Comparison of ENCODE assay signal across 9 mouse cellular contexts in genomic region chr5:139558468-139558804, GRCm38 (mm10). TPM values are rescaled to one million over a fixed set of nuclear protein-coding genes. Genes with fewer than 3 reads are reported as not detected.
DNase-seq lines count a peak whose midpoint lies in the region; ATAC-seq lines count a peak whose summit lies in the region.
"Had no signal": no experiment of that assay in that cellular context is flagged by ENCODE, and none has a peak within 500 bp of the region (broad histone marks: within the 10 kb centered on the region; RNA-seq: fewer than 3 reads in every experiment).

No protein-coding gene starts in this region.

- 0% methylated on average over 16 of the region's 16 CpGs for WGBS in embryonic facial prominence, embryonic 11.5 days
- 0% methylated on average over 16 of the region's 16 CpGs for WGBS in lung, embryonic 15.5 days
- WGBS in stomach, embryonic 16.5 days, result under 1% methylated on average over 16 of the region's 16 CpGs

- H3K9me3 ChIP-seq in embryonic facial prominence, embryonic 11.5 days (replicated peaks; ENCODE audit: control insufficient read depth, low read length), result no peaks in the 10 kb centered on the region
- H3K9me3 ChIP-seq in lung, embryonic 15.5 days, result no peaks in the 10 kb centered on the region
- no peaks in the 10 kb centered on the region for H3K9me3 ChIP-seq in stomach, embryonic 16.5 days (replicated peaks; ENCODE audit: control insufficient read depth, low read length)

- H3K36me3 ChIP-seq in embryonic facial prominence, embryonic 11.5 days (replicated peaks; ENCODE audit: control insufficient read depth, insufficient read depth, low read depth, low read length), result no peaks in the 10 kb centered on the region
- H3K36me3 ChIP-seq in lung, embryonic 15.5 days, result no peaks in the 10 kb centered on the region
- H3K36me3 ChIP-seq in stomach, embryonic 16.5 days (ENCODE audit: control insufficient read depth, insufficient read depth, low read length), result no peaks in the 10 kb centered on the region

- H3K4me3 ChIP-seq in embryonic facial prominence, embryonic 11.5 days (ENCODE audit: low read depth, low read length), result no peak overlapping the region
- peak overlapping the region; percentile 7; the same call in 1 of the 2 replicates for H3K4me3 ChIP-seq in lung, embryonic 15.5 days
- H3K4me3 ChIP-seq in stomach, embryonic 16.5 days (replicated peaks; ENCODE audit: low read length), result no peak overlapping the region

- peak; percentile 63 to 66 for DNase-seq in cerebellum, adult 18-20 months
- DNase-seq in cerebellum, adult 11 months, result no peak
- peak; percentile 69 for DNase-seq in embryonic facial prominence, embryonic 11.5 days (ENCODE audit: low spot score)
- peak; percentile 68 for DNase-seq in heart, postnatal 14 days
- no peak for DNase-seq in liver
- DNase-seq in gastrocnemius, postnatal 36 days, result no peak

- no peak overlapping the region for H3K9ac ChIP-seq in embryonic facial prominence, embryonic 11.5 days (replicated peaks; ENCODE audit: low read length)
- no peak overlapping the region for H3K9ac ChIP-seq in lung, embryonic 15.5 days
- H3K9ac ChIP-seq in stomach, embryonic 16.5 days (ENCODE audit: low read length), result no peak overlapping the region

- H3K4me1 ChIP-seq in embryonic facial prominence, embryonic 11.5 days (ENCODE audit: control insufficient read depth, insufficient read depth, low read length), result peaks cover 2% of the 10 kb centered on the region
- H3K4me1 ChIP-seq in lung, embryonic 15.5 days, result peaks cover 22% of the 10 kb centered on the region
- peaks cover 18% of the 10 kb centered on the region for H3K4me1 ChIP-seq in stomach, embryonic 16.5 days (ENCODE audit: control insufficient read depth, insufficient read depth, low read length)

- no peak overlapping the region for H3K27ac ChIP-seq in embryonic facial prominence, embryonic 11.5 days (replicated peaks; ENCODE audit: low read depth, low read length)
- no peak overlapping the region for H3K27ac ChIP-seq in lung, embryonic 15.5 days
- peak overlapping the region; percentile 41; the same call in 1 of the 2 replicates for H3K27ac ChIP-seq in stomach, embryonic 16.5 days (ENCODE audit: low read length)

- peak; percentile 54; the same call in 1 of the 2 replicates for ATAC-seq in embryonic facial prominence, embryonic 11.5 days (replicated peaks; ENCODE audit: insufficient number of reproducible peaks, low FRiP score, low TSS enrichment, low read depth)
- peak; percentile 62; the same call in 1 of the 2 replicates for ATAC-seq in lung, embryonic 15.5 days (ENCODE audit: borderline replicate concordance, extremely low read depth, low FRiP score, low TSS enrichment)
- peak; percentile 81 for ATAC-seq in stomach, embryonic 16.5 days (ENCODE audit: insufficient read depth, low FRiP score)

- intact Hi-C loops in heart, postnatal 14 days (cut with DNase I), result no loop called here
- intact Hi-C loops in gastrocnemius, postnatal 36 days (cut with DNase I), result no loop called here

- H3K4me2 ChIP-seq in embryonic facial prominence, embryonic 11.5 days (ENCODE audit: low read depth, low read length), result 0 out of 2 replicates have a peak overlapping the region, but pooled peaks have one; percentile 7
- peak overlapping the region; percentile 40 for H3K4me2 ChIP-seq in lung, embryonic 15.5 days
- peak overlapping the region; percentile 36; the same call in 1 of the 2 replicates for H3K4me2 ChIP-seq in stomach, embryonic 16.5 days (ENCODE audit: low read depth, low read length)

- H3K27me3 ChIP-seq in embryonic facial prominence, embryonic 11.5 days (ENCODE audit: control insufficient read depth, insufficient read depth, low read length), result peaks cover 53% of the 10 kb centered on the region
- peaks cover 98% of the 10 kb centered on the region for H3K27me3 ChIP-seq in lung, embryonic 15.5 days
- H3K27me3 ChIP-seq in stomach, embryonic 16.5 days (ENCODE audit: control insufficient read depth, insufficient read depth, low read length), result peaks cover 72% of the 10 kb centered on the region

RNA-seq across cellular contexts. Expression of gene Uncx, which starts 15.1 kb away (rescaled TPM):
- 3.0 and 5.9 TPM in 2 replicates for polyA plus RNA-seq in embryonic facial prominence, embryonic 11.5 days (2014; fragmentation: Nextera tagmentation; extraction: Ambion mirVana)
- not detected for total RNA-seq in heart, postnatal 14 days (2021)
- 0.09 TPM in 1 of 2 replicates, not detected in the other for polyA plus RNA-seq in lung, embryonic 15.5 days (2015; fragmentation: Nextera tagmentation; extraction: Ambion mirVana)
- not detected in 2 replicates for polyA plus RNA-seq in stomach, embryonic 16.5 days (2015; fragmentation: Nextera tagmentation; extraction: Ambion mirVana)
- not detected for total RNA-seq in gastrocnemius, postnatal 36 days (2021)
- polyA plus RNA-seq: cortical plate, adult 2 months had no signal

Comparison
In these comparisons a context has a peak if more than half of its experiments do, and no peak if none do; other contexts are left out.
1. DNase-seq: peak in cerebellum, adult 18-20 months (2 of 2), embryonic facial prominence, embryonic 11.5 days (single experiment) and heart, postnatal 14 days (2 of 2); none in cerebellum, adult 11 months (single experiment), liver (single experiment) and gastrocnemius, postnatal 36 days (0 of 2).
2. Peak in every context shown above with its lines, with median percentiles within 50 percentile points of each other: ATAC-seq and H3K4me2 ChIP-seq.